Mouse (Mus musculus): ENCODE results near the gene Slc25a33. TPM values are rescaled to one million over a fixed set of nuclear protein-coding genes. Genes with fewer than 3 reads are reported as not detected.
A peak's percentile ranks its signal among the peaks of the same experiment; 100 is the strongest.

The Slc25a33 gene
- polyA plus RNA-seq, 1 experiment from 2014 or later: 9.6 TPM

DNA sequence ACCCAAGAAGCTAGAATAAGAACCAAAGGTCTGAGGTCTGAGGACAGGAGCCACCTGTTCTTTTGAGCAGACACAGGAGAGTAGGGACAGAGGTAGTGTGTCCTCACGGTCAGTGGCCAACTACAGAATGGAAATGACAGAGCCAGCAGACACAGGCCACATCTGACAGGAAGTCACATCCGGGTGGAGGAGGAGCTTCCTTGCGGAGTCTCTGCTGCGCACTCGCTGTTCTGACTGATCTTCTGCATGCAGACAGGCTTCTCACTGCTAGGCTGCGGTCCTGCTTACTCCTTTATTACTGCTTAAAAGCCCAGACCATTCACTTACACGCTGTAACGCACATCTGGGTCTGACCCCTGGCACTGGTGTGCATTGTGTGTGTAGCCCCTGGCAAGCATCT is 45.3 kb downstream of the Slc25a33 start:
- peaks cover 75% of the 10 kb centered on the region for H3K36me3 ChIP-seq (ENCODE audit: insufficient read depth)
- no peak overlapping the region for H3K27ac ChIP-seq (ENCODE audit: low read depth)
- no peaks in the 10 kb centered on the region for H3K9me3 ChIP-seq (ENCODE audit: low read depth, low read length)
- H3K27me3 ChIP-seq (ENCODE audit: insufficient read depth, low read length): no peaks in the 10 kb centered on the region
- DNase-seq (peak; percentile 50), ATAC-seq (ENCODE audit: insufficient read depth) (no peak)
- H3K4me3 ChIP-seq (ENCODE audit: low read depth, low read length): no peak overlapping the region
- TF ChIP-seq CTCF (IDR thresholded peaks at IDR 0.05; ENCODE audit: low read depth): no peak
- H3K4me2 ChIP-seq: no peak overlapping the region
- WGBS: 80% methylated on average over 8 of the region's 8 CpGs
- H3K9ac ChIP-seq: no peak overlapping the region
- H3K4me1 ChIP-seq (ENCODE audit: insufficient read depth): no peaks in the 10 kb centered on the region; the same call in 1 of the 2 replicates

DNA sequence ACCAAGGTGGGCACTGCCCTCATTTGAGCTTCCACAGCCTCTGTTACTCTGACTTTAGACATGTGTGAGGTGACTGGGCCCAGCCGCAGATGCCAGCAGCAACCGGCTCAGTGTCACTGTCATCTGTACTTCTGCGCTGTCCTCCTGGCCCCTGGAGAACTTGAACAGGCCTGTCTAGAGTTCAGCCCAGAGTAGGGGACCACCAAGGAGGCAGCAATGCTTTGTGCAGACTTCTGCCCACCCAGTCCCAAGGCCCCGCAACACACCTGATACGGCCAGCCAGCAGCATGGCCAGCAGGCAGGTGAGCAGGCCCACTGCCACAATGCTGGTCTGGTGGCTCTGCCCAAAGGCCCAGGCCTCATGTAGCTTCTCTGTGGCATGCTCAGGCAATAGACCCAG is 46.4 kb downstream of the Slc25a33 start:
- 93% methylated on average over 5 of the region's 5 CpGs for WGBS
- no peak overlapping the region for H3K9ac ChIP-seq

DNA sequence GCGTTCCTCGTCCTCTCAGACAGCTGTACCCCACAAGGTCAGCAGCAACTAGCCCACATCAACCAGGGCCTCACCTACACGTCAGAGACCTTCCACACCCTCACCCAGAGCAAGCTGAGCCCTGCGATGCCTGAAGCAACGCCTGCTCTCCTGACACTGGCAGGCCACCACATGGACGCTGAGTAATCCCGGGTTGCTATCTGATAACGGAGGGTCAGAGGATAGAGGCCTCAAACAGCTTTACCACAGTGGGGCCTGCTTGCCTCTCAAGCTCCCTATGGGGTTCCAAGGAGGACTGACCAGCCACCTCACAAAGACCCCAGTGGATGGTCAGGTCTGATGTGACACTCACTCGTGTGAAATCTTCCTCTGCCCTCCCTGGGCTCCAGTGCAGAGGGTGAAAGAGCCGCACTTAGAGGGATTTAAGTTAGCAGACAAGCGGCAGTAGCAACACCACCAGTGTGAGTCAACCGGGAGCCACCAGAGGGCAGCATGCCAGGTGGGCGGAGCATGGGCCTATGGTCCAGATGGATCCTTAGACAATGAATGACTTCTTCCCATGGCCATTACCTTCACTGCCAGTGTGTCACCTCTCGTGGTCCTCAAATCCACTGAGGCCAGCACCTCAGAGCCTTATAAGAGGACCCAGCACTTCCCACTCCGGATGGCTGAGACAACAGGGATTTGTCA is 48.3 kb downstream of the Slc25a33 start:
- no peak overlapping the region for H3K4me3 ChIP-seq (ENCODE audit: low read depth, low read length)
- 59% methylated on average over 15 of the region's 15 CpGs for WGBS
- ATAC-seq (ENCODE audit: insufficient read depth): no peak

More for the DNA sequence above, 46.4 kb downstream of the Slc25a33 start:
- DNase-seq (no peak), ATAC-seq (ENCODE audit: insufficient read depth) (no peak)
- no peak overlapping the region for H3K27ac ChIP-seq (ENCODE audit: low read depth)
- no peak overlapping the region for H3K4me2 ChIP-seq
- H3K4me3 ChIP-seq (ENCODE audit: low read depth, low read length): no peak overlapping the region
- H3K27me3 ChIP-seq (ENCODE audit: insufficient read depth, low read length): no peaks in the 10 kb centered on the region
- TF ChIP-seq CTCF (IDR thresholded peaks at IDR 0.05; ENCODE audit: low read depth): no peak
- H3K4me1 ChIP-seq (ENCODE audit: insufficient read depth): no peaks in the 10 kb centered on the region
- H3K36me3 ChIP-seq (ENCODE audit: insufficient read depth): peaks cover 87% of the 10 kb centered on the region
- H3K9me3 ChIP-seq (ENCODE audit: low read depth, low read length): no peaks in the 10 kb centered on the region

DNA sequence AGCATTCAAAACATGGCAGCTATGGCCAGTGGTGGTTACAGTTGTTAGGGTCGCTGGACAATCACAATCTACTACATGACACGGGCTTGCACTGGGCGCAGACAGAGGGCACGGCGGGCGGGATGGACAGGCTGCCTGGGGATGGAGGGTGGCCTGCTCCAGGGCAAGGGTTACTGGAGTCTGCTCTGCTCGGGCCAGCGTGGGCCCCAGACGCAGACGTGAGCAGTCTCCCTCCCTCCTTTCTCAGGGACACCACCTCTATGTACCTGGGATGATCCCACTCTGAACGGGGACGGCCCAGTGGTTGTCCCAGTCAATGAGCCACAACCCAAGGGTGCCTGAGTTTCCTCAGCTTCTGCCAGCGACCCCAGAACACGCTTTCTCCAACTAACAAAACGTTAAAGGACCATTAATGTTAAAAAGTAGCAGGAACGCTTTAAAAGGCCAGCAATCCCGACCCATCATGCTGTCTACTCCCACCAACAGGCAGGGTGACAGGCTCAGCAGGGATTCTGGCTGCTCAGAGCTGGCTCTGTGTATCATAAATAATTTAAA is 49.1 kb downstream of the Slc25a33 start:
- ATAC-seq (ENCODE audit: insufficient read depth): no peak
- no peaks in the 10 kb centered on the region for H3K27me3 ChIP-seq (ENCODE audit: insufficient read depth, low read length)
- WGBS: 89% methylated on average over 17 of the region's 17 CpGs
- TF ChIP-seq CTCF (IDR thresholded peaks at IDR 0.05; ENCODE audit: low read depth): no peak
- no peak overlapping the region for H3K4me3 ChIP-seq (ENCODE audit: low read depth, low read length)
- no peak for DNase-seq
- no peaks in the 10 kb centered on the region for H3K9me3 ChIP-seq (ENCODE audit: low read depth, low read length)
- no peak overlapping the region for H3K9ac ChIP-seq
- no peak overlapping the region for H3K4me2 ChIP-seq
- no peaks in the 10 kb centered on the region for H3K4me1 ChIP-seq (ENCODE audit: insufficient read depth)
- peaks cover 98% of the 10 kb centered on the region for H3K36me3 ChIP-seq (ENCODE audit: insufficient read depth)
- H3K27ac ChIP-seq (ENCODE audit: low read depth): no peak overlapping the region

More for the DNA sequence above, 48.3 kb downstream of the Slc25a33 start:
- TF ChIP-seq CTCF (IDR thresholded peaks at IDR 0.05; ENCODE audit: low read depth): peak; percentile 82
- Histone ChIP-seq H3K27ac (ENCODE audit: low read depth) (no peak overlapping the region), H3K9ac (no peak overlapping the region), H3K4me2 (no peak overlapping the region), H3K27me3 (ENCODE audit: insufficient read depth, low read length) (no peaks in the 10 kb centered on the region), H3K4me1 (ENCODE audit: insufficient read depth) (no peaks in the 10 kb centered on the region), H3K36me3 (ENCODE audit: insufficient read depth) (peaks cover 95% of the 10 kb centered on the region), H3K9me3 (ENCODE audit: low read depth, low read length) (no peaks in the 10 kb centered on the region)
- peak; percentile 85 for DNase-seq

DNA sequence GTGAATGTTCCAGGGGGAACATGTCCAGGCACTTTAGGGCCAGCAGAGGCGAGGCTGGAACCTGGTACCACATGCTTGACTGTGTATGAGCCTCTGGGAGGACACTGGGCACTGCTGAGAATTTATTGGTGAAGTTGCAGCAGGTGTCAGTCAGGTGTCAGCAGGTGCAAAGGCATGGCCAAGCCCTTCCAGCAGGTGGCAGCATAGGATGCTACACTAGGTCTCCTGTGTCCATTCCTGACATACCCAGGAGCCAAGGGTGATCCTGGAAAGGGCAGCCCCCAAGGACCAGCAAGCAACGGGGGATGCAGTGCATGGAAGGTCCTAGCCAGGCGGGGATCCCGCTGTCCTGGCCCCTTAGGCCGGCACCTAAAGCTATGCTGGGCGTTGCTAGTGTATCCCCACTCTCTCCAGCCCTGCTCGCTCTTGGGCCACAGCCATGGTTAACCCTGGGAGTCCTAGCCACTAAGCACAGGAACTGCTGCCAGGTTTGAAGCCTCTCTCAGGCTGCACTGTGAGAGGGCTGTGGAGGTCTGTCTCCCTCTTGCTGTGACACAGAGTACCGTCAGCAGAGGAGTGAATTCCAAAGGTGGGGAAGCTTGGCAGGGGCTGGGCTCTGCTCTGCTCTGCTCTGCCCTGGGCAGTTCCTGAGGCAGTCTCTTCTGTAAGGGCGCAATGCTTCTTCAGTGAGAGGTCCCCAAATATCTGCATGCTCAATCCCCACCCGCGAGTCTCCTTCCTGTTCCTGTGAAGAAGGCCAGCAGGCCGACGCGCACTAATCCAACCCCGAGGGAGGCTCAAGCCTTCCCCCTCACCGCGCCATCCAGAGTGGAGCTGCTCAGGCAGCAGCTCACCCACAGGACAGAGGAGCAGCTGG is 50.0 kb downstream of the Slc25a33 start:
- DNase-seq (peak; percentile 66), ATAC-seq (ENCODE audit: insufficient read depth) (peak; percentile 9; the same call in 1 of the 2 replicates)

DNA sequence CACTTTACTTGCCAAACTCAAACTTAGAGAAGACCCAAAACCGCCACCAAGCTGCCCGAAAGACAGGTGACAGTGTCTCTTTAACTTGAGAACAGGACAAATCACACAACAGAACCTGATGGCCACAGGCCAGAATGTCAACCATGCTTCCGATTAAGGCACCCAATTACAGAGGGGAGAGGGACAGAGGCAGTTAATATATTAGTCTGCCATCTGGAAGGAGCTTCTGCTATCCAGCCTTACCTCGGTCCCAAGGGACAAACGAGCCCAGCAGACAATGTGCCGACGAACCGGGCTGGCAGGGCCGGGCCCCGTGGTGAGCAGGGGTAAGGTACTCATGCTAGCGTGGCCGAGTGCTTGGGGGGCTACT is 51.1 kb downstream of the Slc25a33 start:
- Histone ChIP-seq H3K4me2 (no peak overlapping the region), H3K4me1 (ENCODE audit: insufficient read depth) (no peaks in the 10 kb centered on the region), H3K9me3 (ENCODE audit: low read depth, low read length) (no peaks in the 10 kb centered on the region), H3K36me3 (ENCODE audit: insufficient read depth) (peaks cover 99% of the 10 kb centered on the region), H3K9ac (no peak overlapping the region), H3K4me3 (ENCODE audit: low read depth, low read length) (no peak overlapping the region), H3K27me3 (ENCODE audit: insufficient read depth, low read length) (no peaks in the 10 kb centered on the region), H3K27ac (ENCODE audit: low read depth) (no peak overlapping the region)
- DNase-seq (no peak), ATAC-seq (ENCODE audit: insufficient read depth) (no peak)
- no peak for TF ChIP-seq CTCF (IDR thresholded peaks at IDR 0.05; ENCODE audit: low read depth)
- WGBS: 89% methylated on average over 12 of the region's 12 CpGs

More for the DNA sequence above, 50.0 kb downstream of the Slc25a33 start:
- H3K9ac ChIP-seq: no peak overlapping the region
- TF ChIP-seq CTCF (IDR thresholded peaks at IDR 0.05; ENCODE audit: low read depth): peak; percentile 72
- H3K27me3 ChIP-seq (ENCODE audit: insufficient read depth, low read length): no peaks in the 10 kb centered on the region
- H3K4me1 ChIP-seq (ENCODE audit: insufficient read depth): no peaks in the 10 kb centered on the region
- no peak overlapping the region for H3K4me2 ChIP-seq
- no peak overlapping the region for H3K4me3 ChIP-seq (ENCODE audit: low read depth, low read length)
- WGBS: 74% methylated on average over 17 of the region's 17 CpGs
- H3K36me3 ChIP-seq (ENCODE audit: insufficient read depth): peaks cover 98% of the 10 kb centered on the region
- H3K9me3 ChIP-seq (ENCODE audit: low read depth, low read length): no peaks in the 10 kb centered on the region
- H3K27ac ChIP-seq (ENCODE audit: low read depth): no peak overlapping the region
